Mouse (Mus musculus): ENCODE measurements at regions not wholly inside any gene's neighbourhood (a gene's known extent, or its start where the extent isn't known, plus 50 kb on each side); places are given as distances from the start of the nearest gene placed in this dataset.

GRCm38 (mm10) chr13:48436659-48437345 is 76.4 kb downstream of the Zfp169 start:
- Histone ChIP-seq H3K4me2 (replicated peaks; ENCODE audit: low read depth, low read length, severe bottlenecking) (no peak overlapping the region), H3K9me3 (ENCODE audit: control insufficient read depth, low read length) (no peaks in the 10 kb centered on the region), H3K27me3 (ENCODE audit: control insufficient read depth, insufficient read depth, low read length) (no peaks in the 10 kb centered on the region), H3K4me1 (ENCODE audit: control insufficient read depth, insufficient read depth, low read length) (no peaks in the 10 kb centered on the region), H3K9ac (ENCODE audit: low read depth, low read length, severe bottlenecking) (no peak overlapping the region), H3K36me3 (ENCODE audit: control insufficient read depth, insufficient read depth, low read length) (no peaks in the 10 kb centered on the region), H3K4me3 (replicated peaks; ENCODE audit: low read length) (no peak overlapping the region), H3K27ac (replicated peaks; ENCODE audit: low read depth, low read length) (no peak overlapping the region)
- WGBS: 63% methylated on average over 14 of the region's 14 CpGs
- DNase-seq (ENCODE audit: low spot score): no peak
- no peak for ATAC-seq (ENCODE audit: low FRiP score, low read depth)
- no peak for TF ChIP-seq POLR2A (IDR thresholded peaks at IDR 0.05; ENCODE audit: borderline replicate concordance, extremely low read depth, insufficient read depth, insufficient read length)
